Mouse (Mus musculus) MEL (cell line): Measurements from ENCODE around the gene 1700017B05Rik. TPM values are rescaled to one million over a fixed set of nuclear protein-coding genes. Genes with fewer than 3 reads are reported as not detected.

Source experiments
- DNase-seq: peaks from one replicate; pipeline ENCODE4 v3.0.0; 2011; ENCODE audit warnings: low read depth, low spot score
- H3K27ac ChIP-seq: 2 replicates; pipeline ENCODE4 v1.5.1; 2012; ENCODE audit warnings: low read depth, mild to moderate bottlenecking, control low read depth, low read length, moderate library complexity; ENCODE audit not compliant: control insufficient read depth
- H3K27me3 ChIP-seq, 2 experiments: fragments of 150-350 bp in 1 of 2; sonication (generic) in 1 of 2; 2 replicates each; pipeline ENCODE4 v1.6.1; 2012; ENCODE audit warnings: low read length in 2 of 2, mild to moderate bottlenecking in 2 of 2, improper control_type of control experiment in 1 of 2, moderate library complexity in 1 of 2; ENCODE audit not compliant: insufficient read depth in 2 of 2, control insufficient read depth in 1 of 2
- H3K36me3 ChIP-seq, 2 experiments: 2 replicates each; pipeline ENCODE4 v1.6.1; 2012 to 2014; ENCODE audit warnings: low read length in 2 of 2, improper control_type of control experiment in 1 of 2, inconsistent platforms in 1 of 2, mild to moderate bottlenecking in 1 of 2; ENCODE audit not compliant: insufficient read depth in 2 of 2, control insufficient read depth in 1 of 2
- H3K4me1 ChIP-seq, 2 experiments: fragments of 150-350 bp in 1 of 2; sonication (generic) in 1 of 2; 2 replicates each; pipeline ENCODE4 v1.6.1; 2012; ENCODE audit warnings: low read length in 2 of 2, improper control_type of control experiment in 1 of 2, mild to moderate bottlenecking in 1 of 2; ENCODE audit not compliant: insufficient read depth in 2 of 2, control insufficient read depth in 1 of 2
- H3K4me3 ChIP-seq, 2 experiments: fragments of 150-350 bp in 1 of 2; sonication (generic) in 1 of 2; 2 replicates each; pipeline ENCODE4 v1.5.1; 2012; ENCODE audit warnings: low read depth in 2 of 2, low read length in 2 of 2, mild to moderate bottlenecking in 2 of 2, moderate library complexity in 2 of 2, control low read depth in 1 of 2, improper control_type of control experiment in 1 of 2; ENCODE audit not compliant: control insufficient read depth in 1 of 2, insufficient read depth in 1 of 2
- H3K79me2 ChIP-seq: 2 replicates; pipeline ENCODE4 v1.6.1; 2012; ENCODE audit warnings: mild to moderate bottlenecking, low read length, moderate library complexity; ENCODE audit not compliant: control insufficient read depth, poor library complexity, insufficient read depth
- H3K9ac ChIP-seq: 2 replicates; pipeline ENCODE4 v1.6.1; 2012; ENCODE audit warnings: low read depth, mild to moderate bottlenecking, control low read depth, low read length, moderate library complexity; ENCODE audit not compliant: control insufficient read depth, poor library complexity, severe bottlenecking
- H3K9me3 ChIP-seq: fragments of 150-350 bp; sonication (generic); replicated peaks from 2 replicates; pipeline ENCODE4 v1.6.1; 2012; ENCODE audit warnings: mild to moderate bottlenecking, low read length, improper control_type of control experiment, moderate library complexity; ENCODE audit not compliant: insufficient read depth
- BHLHE40 ChIP-seq: IDR thresholded peaks from 2 replicates; pipeline ENCODE4 v1.6.1; 2012; ENCODE audit warnings: low read depth, mild to moderate bottlenecking, inconsistent platforms, low read length, improper control_type of control experiment, borderline replicate concordance
- CHD1 ChIP-seq: IDR thresholded peaks from 2 replicates; pipeline ENCODE4 v1.6.1; 2012; ENCODE audit warnings: low read depth, mild to moderate bottlenecking, inconsistent platforms, low read length, improper control_type of control experiment
- EP300 ChIP-seq, 2 experiments: IDR thresholded peaks; 2 replicates each; pipeline ENCODE4 v1.6.1; 2011; ENCODE audit warnings: improper control_type of control experiment in 2 of 2, low read length in 2 of 2, low read depth in 1 of 2, mild to moderate bottlenecking in 1 of 2
- ETS1 ChIP-seq: IDR thresholded peaks from 2 replicates; pipeline ENCODE4 v1.6.1; 2012; ENCODE audit warnings: low read depth, mild to moderate bottlenecking, inconsistent platforms, low read length, improper control_type of control experiment, moderate library complexity
- HCFC1 ChIP-seq: IDR thresholded peaks from 2 replicates; pipeline ENCODE4 v1.6.1; 2012; ENCODE audit warnings: low read depth, mild to moderate bottlenecking, inconsistent platforms, low read length, improper control_type of control experiment, moderate library complexity
- KAT2A ChIP-seq: conservative IDR thresholded peaks from 2 replicates; pipeline ENCODE4 v1.6.1; 2012; ENCODE audit warnings: low read depth, low read length, improper control_type of control experiment, inconsistent platforms
- MAZ ChIP-seq: IDR thresholded peaks from 2 replicates; pipeline ENCODE4 v1.6.1; 2012; ENCODE audit warnings: low read depth, mild to moderate bottlenecking, inconsistent platforms, low read length, improper control_type of control experiment
- MYB ChIP-seq: IDR thresholded peaks from 2 replicates; pipeline ENCODE4 v1.6.1; 2011; ENCODE audit warnings: mild to moderate bottlenecking, low read depth, low read length, improper control_type of control experiment
- MYC ChIP-seq: IDR thresholded peaks from 2 replicates; pipeline ENCODE4 v1.6.1; 2011; ENCODE audit warnings: low read depth, mild to moderate bottlenecking, low read length, improper control_type of control experiment, moderate library complexity
- NELFE ChIP-seq: IDR thresholded peaks from 2 replicates; pipeline ENCODE4 v1.6.1; 2011; ENCODE audit warnings: low read depth, low read length, improper control_type of control experiment
- NRF1 ChIP-seq: IDR thresholded peaks from 2 replicates; pipeline ENCODE4 v1.6.1; 2014; ENCODE audit warnings: low read depth, mild to moderate bottlenecking, inconsistent platforms, low read length, improper control_type of control experiment, moderate library complexity; ENCODE audit not compliant: poor library complexity, insufficient read depth, severe bottlenecking
- POLR2AphosphoS5 ChIP-seq: IDR thresholded peaks from 2 replicates; pipeline ENCODE4 v1.6.1; 2012; ENCODE audit warnings: low read depth, borderline replicate concordance, mild to moderate bottlenecking, inconsistent platforms, low read length, moderate library complexity, mixed read lengths
- SMC3 ChIP-seq: IDR thresholded peaks from 2 replicates; pipeline ENCODE4 v1.6.1; 2011; ENCODE audit warnings: low read depth, low read length, improper control_type of control experiment
- TAL1 ChIP-seq: IDR thresholded peaks from 2 replicates; pipeline ENCODE4 v1.6.1; 2012; ENCODE audit warnings: mild to moderate bottlenecking, inconsistent platforms, low read length, moderate library complexity, mixed read lengths
- TCF12 ChIP-seq: IDR thresholded peaks from 2 replicates; pipeline ENCODE4 v1.6.1; 2014; ENCODE audit warnings: low read depth, mild to moderate bottlenecking, inconsistent platforms, low read length, improper control_type of control experiment, moderate library complexity
- USF2 ChIP-seq, 2 experiments: IDR thresholded peaks; 2 replicates each; pipeline ENCODE4 v1.6.1; 2011 to 2012; ENCODE audit warnings: improper control_type of control experiment in 2 of 2, low read length in 2 of 2, borderline replicate concordance in 1 of 2, inconsistent platforms in 1 of 2, low read depth in 1 of 2, mild to moderate bottlenecking in 1 of 2; ENCODE audit not compliant: insufficient read depth in 1 of 2
- polyA plus RNA-seq, 2 experiments: library from polyadenylated mRNA; stranded (reverse) in 1 of 2; unstranded in 1 of 2; fragments of >175 nt in 1 of 2; fragments of >200 nt in 1 of 2; gene quantifications; 2 replicates each; pipeline versions ENCODE4 v1.2.1 to v1.2.4; 2012; ENCODE audit warnings: low replicate concordance in 2 of 2, low read depth in 1 of 2; ENCODE audit not compliant: insufficient read length in 2 of 2, insufficient read depth in 1 of 2, missing spikeins in 1 of 2
- total RNA-seq: library from RNA; depleted of rRNA; stranded (reverse); fragments of 300-350 nt; gene quantifications from 2 replicates; pipeline ENCODE4 v1.2.3, GENCODE M21; 2012

Gene 1700017B05Rik
- total and polyA plus RNA-seq, 3 experiments, result 52.7 to 76.5 TPM; not detected in 1

DNA sequence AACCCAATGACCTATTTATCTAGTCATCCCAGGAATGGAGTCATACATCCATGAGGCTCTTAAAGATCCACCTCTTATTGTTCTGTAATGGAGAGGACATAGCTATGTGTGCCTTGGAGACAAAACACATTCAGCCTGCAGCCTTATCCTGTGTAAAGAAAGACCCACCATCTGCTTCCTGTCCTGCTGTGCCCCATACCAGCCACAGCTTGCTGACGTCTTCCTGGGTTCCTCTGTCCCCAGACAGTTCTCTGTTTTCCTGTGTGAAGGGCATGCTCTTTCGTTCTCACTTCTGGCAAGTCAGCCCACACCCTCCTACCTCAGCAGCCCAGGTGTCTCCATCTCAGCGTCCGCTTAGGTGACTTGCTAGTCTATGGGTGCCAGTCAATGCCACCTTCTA lies 15.9 kb upstream of the 1700017B05Rik start:
- Histone ChIP-seq H3K36me3 (peaks cover 0 to 3% of the 10 kb centered on the region in 2 experiments; a peak in 2 of 4 replicates), H3K9ac (no peak overlapping the region), H3K27me3 (no peaks in the 10 kb centered on the region), H3K9me3 (no peaks in the 10 kb centered on the region), H3K79me2 (no peaks in the 10 kb centered on the region), H3K4me3 (no peak overlapping the region), H3K4me1 (peaks cover 1 to 18% of the 10 kb centered on the region in 2 experiments), H3K27ac (no peak overlapping the region)
- TF ChIP-seq MAZ (no peak), ETS1 (peak; percentile 34; the same call in 1 of the 2 replicates), TAL1 (peak; percentile 45)
- no peak for DNase-seq

DNA sequence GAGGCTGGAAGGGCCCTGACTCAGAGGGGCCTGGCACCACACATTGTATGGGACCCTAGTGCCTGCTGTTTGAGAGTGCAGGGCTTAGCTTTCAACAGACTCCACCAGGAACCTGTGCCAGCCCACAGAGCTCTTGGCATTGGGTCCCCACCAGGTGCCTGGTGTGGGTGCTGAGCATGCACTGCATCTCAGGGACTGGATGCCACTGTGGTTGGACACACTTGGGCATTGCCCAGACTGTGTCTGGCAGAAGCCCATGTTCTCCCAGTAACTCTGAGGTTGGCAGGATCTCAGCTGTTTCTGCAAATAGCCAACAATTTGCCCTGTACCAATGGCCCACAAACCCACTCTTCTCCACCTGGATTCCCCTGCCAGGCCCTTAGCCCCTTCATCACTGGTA lies 13.9 kb upstream of the 1700017B05Rik start:
- no peaks in the 10 kb centered on the region for H3K79me2 ChIP-seq
- peaks cover 4 to 31% of the 10 kb centered on the region in 2 experiments for H3K4me1 ChIP-seq
- no peak overlapping the region for H3K27ac ChIP-seq
- no peaks in the 10 kb centered on the region for H3K27me3 ChIP-seq
- no peak overlapping the region for H3K4me3 ChIP-seq
- TF ChIP-seq MYC, result no peak
- TF ChIP-seq BHLHE40, result no peak
- no peak for TF ChIP-seq TCF12
- no peak for TF ChIP-seq SMC3
- no peak for TF ChIP-seq NELFE
- TF ChIP-seq KAT2A, result no peak
- no peak for TF ChIP-seq USF2 (IDR thresholded peaks at IDR 0.05; ENCODE audit: borderline replicate concordance in 1 of 2, insufficient read depth in 1 of 2, low read depth in 1 of 2, low read length in 2 of 2)
- TF ChIP-seq CHD1, result no peak
- TF ChIP-seq POLR2AphosphoS5, result no peak
- no peak for TF ChIP-seq HCFC1
- no peak for TF ChIP-seq MYB
- TF ChIP-seq EP300 (IDR thresholded peaks at IDR 0.05; ENCODE audit: low read depth in 1 of 2, low read length in 2 of 2), result no peak
- no peak for TF ChIP-seq NRF1
- no peak overlapping the region for H3K9ac ChIP-seq
- peaks cover 0 to 10% of the 10 kb centered on the region in 2 experiments; a peak in 2 of 4 replicates for H3K36me3 ChIP-seq
- DNase-seq, result no peak
- H3K9me3 ChIP-seq, result no peaks in the 10 kb centered on the region
